Mouse (Mus musculus): ENCODE results near the gene Cabp4. TPM values are rescaled to one million over a fixed set of nuclear protein-coding genes. Genes with fewer than 3 reads are reported as not detected.
"Not testable (repeated sequence)": the region's sequence is repeated elsewhere in the genome, so short reads cannot be mapped to it uniquely, and the experiment has no call there.

The Cabp4 gene
- polyA plus RNA-seq, 1 experiment from 2014 or later = not detected

GRCm38 (mm10) chr19:4131075-4131474 lies 12.8 kb downstream of the Cabp4 start:
- DNase-seq (ENCODE audit: low spot score) (no peak), ATAC-seq (replicated peaks; ENCODE audit: insufficient number of reproducible peaks, low FRiP score, low TSS enrichment, low read depth) (no peak)
- 94% methylated on average over 5 of the region's 5 CpGs for WGBS
- Histone ChIP-seq H3K9me3 (replicated peaks; ENCODE audit: control insufficient read depth, low read length) (no peaks in the 10 kb centered on the region), H3K4me1 (ENCODE audit: control insufficient read depth, insufficient read depth, low read length) (peaks cover 2% of the 10 kb centered on the region), H3K27me3 (ENCODE audit: control insufficient read depth, insufficient read depth, low read length) (no peaks in the 10 kb centered on the region), H3K27ac (replicated peaks; ENCODE audit: low read depth, low read length) (no peak overlapping the region), H3K9ac (replicated peaks; ENCODE audit: low read length) (no peak overlapping the region), H3K36me3 (replicated peaks; ENCODE audit: control insufficient read depth, insufficient read depth, low read depth, low read length) (no peaks in the 10 kb centered on the region), H3K4me3 (ENCODE audit: low read depth, low read length) (no peak overlapping the region), H3K4me2 (ENCODE audit: low read depth, low read length) (no peak overlapping the region)

GRCm38 (mm10) chr19:4130106-4130505 lies 13.7 kb downstream of the Cabp4 start:
- Histone ChIP-seq H3K9me3 (replicated peaks; ENCODE audit: control insufficient read depth, low read length) (no peaks in the 10 kb centered on the region), H3K27me3 (ENCODE audit: control insufficient read depth, insufficient read depth, low read length) (no peaks in the 10 kb centered on the region), H3K27ac (replicated peaks; ENCODE audit: low read depth, low read length) (no peak overlapping the region), H3K36me3 (replicated peaks; ENCODE audit: control insufficient read depth, insufficient read depth, low read depth, low read length) (no peaks in the 10 kb centered on the region), H3K4me3 (ENCODE audit: low read depth, low read length) (no peak overlapping the region), H3K4me2 (ENCODE audit: low read depth, low read length) (no peak overlapping the region), H3K4me1 (ENCODE audit: control insufficient read depth, insufficient read depth, low read length) (peaks cover 2% of the 10 kb centered on the region), H3K9ac (replicated peaks; ENCODE audit: low read length) (no peak overlapping the region)
- ATAC-seq (replicated peaks; ENCODE audit: insufficient number of reproducible peaks, low FRiP score, low TSS enrichment, low read depth) (no peak), DNase-seq (ENCODE audit: low spot score) (no peak)
- WGBS = 93% methylated on average over 4 of the region's 4 CpGs

- no peaks in the 10 kb centered on the region for H3K27me3 ChIP-seq (ENCODE audit: control insufficient read depth, insufficient read depth, low read length)
- H3K36me3 ChIP-seq (replicated peaks; ENCODE audit: control insufficient read depth, insufficient read depth, low read depth, low read length) = no peaks in the 10 kb centered on the region
- H3K9ac ChIP-seq (replicated peaks; ENCODE audit: low read length) = no peak overlapping the region
- no peak overlapping the region for H3K4me2 ChIP-seq (ENCODE audit: low read depth, low read length)
- H3K27ac ChIP-seq (replicated peaks; ENCODE audit: low read depth, low read length) = no peak overlapping the region
- DNase-seq (ENCODE audit: low spot score) (no peak), ATAC-seq (replicated peaks; ENCODE audit: insufficient number of reproducible peaks, low FRiP score, low TSS enrichment, low read depth) (no peak)
- peaks cover 2% of the 10 kb centered on the region for H3K4me1 ChIP-seq (ENCODE audit: control insufficient read depth, insufficient read depth, low read length)
- no peak overlapping the region for H3K4me3 ChIP-seq (ENCODE audit: low read depth, low read length)
- 97% methylated on average over 7 of the region's 7 CpGs for WGBS
- no peaks in the 10 kb centered on the region for H3K9me3 ChIP-seq (replicated peaks; ENCODE audit: control insufficient read depth, low read length)
These were observed 14.4 kb downstream of the Cabp4 start for GRCm38 (mm10) chr19:4129462-4129861.

DNA sequence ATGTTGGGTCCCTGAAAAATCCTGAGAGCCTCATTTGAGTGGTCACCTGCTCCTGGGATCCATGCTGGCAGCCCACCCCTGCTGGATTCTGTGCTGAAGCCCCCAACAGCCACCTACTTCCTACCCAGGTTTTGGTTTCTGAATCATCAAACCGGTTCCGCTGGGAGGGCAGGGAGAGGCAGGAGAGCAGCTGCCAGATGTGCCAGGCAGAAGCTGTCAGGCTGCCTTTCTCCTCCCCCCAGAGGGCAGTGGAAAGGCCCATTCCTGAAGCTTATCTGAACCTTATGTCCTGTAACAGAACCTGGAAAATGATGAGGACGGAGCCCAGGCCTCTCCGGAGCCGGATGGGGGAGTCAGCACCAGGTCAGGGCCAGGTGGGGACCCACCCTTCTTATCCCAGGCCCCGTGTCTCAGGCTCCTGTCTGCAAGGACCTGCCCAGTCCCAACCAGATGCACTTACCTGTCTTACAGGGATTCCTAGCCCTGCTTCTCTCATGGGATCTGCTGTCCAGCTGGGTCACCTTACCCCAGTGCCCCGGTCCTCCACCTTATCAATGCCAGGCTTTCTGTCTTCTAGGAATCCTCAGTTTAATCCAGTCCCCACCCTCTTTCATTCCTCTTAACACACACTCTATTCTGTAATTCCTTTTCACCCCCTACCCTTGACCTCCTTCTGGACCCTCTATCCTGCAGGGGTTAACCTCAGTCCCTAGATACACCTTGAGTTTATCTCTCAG lies 16.9 kb downstream of the Cabp4 start:
- no peak for DNase-seq (ENCODE audit: low spot score)
- Histone ChIP-seq H3K4me3 (ENCODE audit: low read depth, low read length) (peak overlapping the region; percentile 78), H3K4me2 (ENCODE audit: low read depth, low read length) (peak overlapping the region; percentile 59), H3K9ac (replicated peaks; ENCODE audit: low read length) (peak overlapping the region; percentile 82), H3K36me3 (replicated peaks; ENCODE audit: control insufficient read depth, insufficient read depth, low read depth, low read length) (no peaks in the 10 kb centered on the region), H3K27ac (replicated peaks; ENCODE audit: low read depth, low read length) (no peak overlapping the region), H3K27me3 (ENCODE audit: control insufficient read depth, insufficient read depth, low read length) (no peaks in the 10 kb centered on the region), H3K9me3 (replicated peaks; ENCODE audit: control insufficient read depth, low read length) (no peaks in the 10 kb centered on the region), H3K4me1 (ENCODE audit: control insufficient read depth, insufficient read depth, low read length) (peaks cover 2% of the 10 kb centered on the region)
- WGBS = 65% methylated on average over 7 of the region's 7 CpGs
- ATAC-seq (replicated peaks; ENCODE audit: insufficient number of reproducible peaks, low FRiP score, low TSS enrichment, low read depth) = no peak

GRCm38 (mm10) chr19:4125741-4126696 lies 17.8 kb downstream of the Cabp4 start, which contains the start of gene Aip:
Gene Aip, minus strand, starts transcription at chr19:4125858.
- peak within 1 kb of the TSS; percentile 78 for H3K4me3 ChIP-seq (ENCODE audit: low read depth, low read length)
- no peaks in the 10 kb centered on the region for H3K27me3 ChIP-seq (ENCODE audit: control insufficient read depth, insufficient read depth, low read length)
- DNase-seq (ENCODE audit: low spot score) = peak; percentile 98
- H3K4me1 ChIP-seq (ENCODE audit: control insufficient read depth, insufficient read depth, low read length) = peaks cover 2% of the 10 kb centered on the region
- H3K27ac ChIP-seq (replicated peaks; ENCODE audit: low read depth, low read length) = no peak within 1 kb of the TSS
- under 1% methylated on average over 63 of the region's 64 CpGs for WGBS
- peak within 1 kb of the TSS; percentile 59 for H3K4me2 ChIP-seq (ENCODE audit: low read depth, low read length)
- ATAC-seq (replicated peaks; ENCODE audit: insufficient number of reproducible peaks, low FRiP score, low TSS enrichment, low read depth) = peak; percentile 94
- peak within 1 kb of the TSS; percentile 82 for H3K9ac ChIP-seq (replicated peaks; ENCODE audit: low read length)
- H3K36me3 ChIP-seq (replicated peaks; ENCODE audit: control insufficient read depth, insufficient read depth, low read depth, low read length) = no peaks in the 10 kb centered on the region
- no peaks in the 10 kb centered on the region for H3K9me3 ChIP-seq (replicated peaks; ENCODE audit: control insufficient read depth, low read length)

GRCm38 (mm10) chr19:4125268-4125667 lies 18.6 kb downstream of the Cabp4 start:
- H3K27me3 ChIP-seq (ENCODE audit: control insufficient read depth, insufficient read depth, low read length); H3K4me1 ChIP-seq (ENCODE audit: control insufficient read depth, insufficient read depth, low read length); H3K27ac ChIP-seq (replicated peaks; ENCODE audit: low read depth, low read length); DNase-seq (ENCODE audit: low spot score); H3K36me3 ChIP-seq (replicated peaks; ENCODE audit: control insufficient read depth, insufficient read depth, low read depth, low read length); H3K9me3 ChIP-seq (replicated peaks; ENCODE audit: control insufficient read depth, low read length): not testable (repeated sequence)
- H3K4me2 ChIP-seq (ENCODE audit: low read depth, low read length) = peak overlapping the region; percentile 19
- H3K4me3 ChIP-seq (ENCODE audit: low read depth, low read length) = peak overlapping the region; percentile 78
- peak overlapping the region; percentile 39; the same call in 1 of the 2 replicates for H3K9ac ChIP-seq (replicated peaks; ENCODE audit: low read length)
- 18% methylated on average over 4 of the region's 4 CpGs for WGBS
- peak; percentile 31 for ATAC-seq (replicated peaks; ENCODE audit: insufficient number of reproducible peaks, low FRiP score, low TSS enrichment, low read depth)

GRCm38 (mm10) chr19:4124432-4124831 lies 19.4 kb downstream of the Cabp4 start:
- Histone ChIP-seq H3K27ac (replicated peaks; ENCODE audit: low read depth, low read length) (no peak overlapping the region), H3K4me1 (ENCODE audit: control insufficient read depth, insufficient read depth, low read length) (peaks cover 2% of the 10 kb centered on the region), H3K4me3 (ENCODE audit: low read depth, low read length) (no peak overlapping the region), H3K9ac (replicated peaks; ENCODE audit: low read length) (no peak overlapping the region), H3K9me3 (replicated peaks; ENCODE audit: control insufficient read depth, low read length) (no peaks in the 10 kb centered on the region), H3K36me3 (replicated peaks; ENCODE audit: control insufficient read depth, insufficient read depth, low read depth, low read length) (no peaks in the 10 kb centered on the region), H3K4me2 (ENCODE audit: low read depth, low read length) (no peak overlapping the region), H3K27me3 (ENCODE audit: control insufficient read depth, insufficient read depth, low read length) (no peaks in the 10 kb centered on the region)
- no peak for DNase-seq (ENCODE audit: low spot score)
- WGBS = 69% methylated on average over 4 of the region's 4 CpGs
- no peak for ATAC-seq (replicated peaks; ENCODE audit: insufficient number of reproducible peaks, low FRiP score, low TSS enrichment, low read depth)

All from embryonic facial prominence, embryonic 11.5 days (tissue).